Mouse (Mus musculus): Measurements from ENCODE around the gene Phactr1.

DNA sequence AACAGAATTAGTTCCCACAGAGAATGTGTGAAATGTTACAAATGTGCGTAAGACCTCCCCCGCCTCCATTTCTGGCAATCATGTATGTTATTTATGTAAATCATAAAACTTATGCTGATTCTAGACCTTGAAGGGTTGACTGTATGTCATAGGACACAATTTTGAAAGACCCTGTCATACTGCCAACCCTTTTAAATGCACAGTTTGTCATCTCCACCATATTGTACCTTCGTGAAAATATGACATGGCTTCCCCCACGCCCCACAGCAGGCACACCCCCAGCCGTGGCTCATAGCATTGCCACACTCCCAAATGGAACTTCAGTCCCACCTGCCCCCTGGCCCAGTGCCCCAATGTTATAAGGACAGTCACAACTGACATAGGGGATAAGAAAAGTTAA, 57.1 kb downstream of the Phactr1 start:
- TF ChIP-seq CTCF (IDR thresholded peaks at IDR 0.05; ENCODE audit: low read depth, low read length) (no peak), GATA1 (IDR thresholded peaks at IDR 0.05; ENCODE audit: borderline replicate concordance, low read length) (no peak), TAL1 (conservative IDR thresholded peaks at IDR 0.05; ENCODE audit: low read depth, low read length) (no peak)
